Mouse (Mus musculus) lung, embryonic 15.5 days (tissue): ENCODE results near the gene Gpc3. TPM values are rescaled to one million over a fixed set of nuclear protein-coding genes. Genes with fewer than 3 reads are reported as not detected.

Experiments used
- ATAC-seq: fragments of 200-750 bp; cut with Nextera tagmentation; 2 replicates; pipeline ENCODE4 v1.8.0; 2017; ENCODE audit warnings: moderate number of reproducible peaks, borderline replicate concordance; ENCODE audit not compliant: low FRiP score, low TSS enrichment; ENCODE audit errors: extremely low read depth
- H3K27ac ChIP-seq: fragments of 300-500 bp; sonication (generic); 2 replicates; pipeline ENCODE4 v1.5.1; 2015; ENCODE audit warnings: moderate library complexity, mild to moderate bottlenecking, inconsistent platforms
- H3K27me3 ChIP-seq: fragments of 300-500 bp; sonication (generic); 2 replicates; pipeline ENCODE4 v1.6.1; 2015; ENCODE audit warnings: inconsistent platforms
- H3K36me3 ChIP-seq: fragments of 300-500 bp; sonication (generic); 2 replicates; pipeline ENCODE4 v1.6.1; 2015; ENCODE audit warnings: inconsistent platforms
- H3K4me1 ChIP-seq: fragments of 300-500 bp; sonication (generic); 2 replicates; pipeline ENCODE4 v1.6.1; 2015; ENCODE audit warnings: inconsistent platforms
- H3K4me2 ChIP-seq: fragments of 300-500 bp; sonication (generic); 2 replicates; pipeline ENCODE4 v1.6.1; 2015; ENCODE audit warnings: inconsistent platforms, mild to moderate bottlenecking, moderate library complexity
- H3K4me3 ChIP-seq: fragments of 300-500 bp; sonication (generic); 2 replicates; pipeline ENCODE4 v1.5.1; 2015; ENCODE audit warnings: mild to moderate bottlenecking, inconsistent platforms
- H3K9ac ChIP-seq: fragments of 300-500 bp; sonication (generic); 2 replicates; pipeline ENCODE4 v1.6.1; 2015; ENCODE audit warnings: inconsistent platforms
- H3K9me3 ChIP-seq: fragments of 300-500 bp; sonication (generic); 2 replicates; pipeline ENCODE4 v1.6.1; 2016; ENCODE audit warnings: inconsistent platforms
- WGBS: fragments of 180-500 bp; shearing (Covaris S2); methylation state at CpG from one replicate; pipeline ENCODE4 v1.1.7; 2015; 5-methylcytosine and 5-hydroxymethylcytosine counted together
- polyA plus RNA-seq: library from polyadenylated mRNA; unstranded; fragments of >200 nt; fragmentation: Nextera tagmentation; extraction: Ambion mirVana; gene quantifications from 2 replicates; pipeline ENCODE4 v1.2.1, GENCODE M21; 2015

Gene Gpc3
- polyA plus RNA-seq, 1 experiment from 2014 or later: 436 TPM

- peak overlapping the region; percentile 80 for H3K27ac ChIP-seq
- no peak overlapping the region for H3K4me3 ChIP-seq
- ATAC-seq: peak; percentile 70; the same call in 1 of the 2 replicates
- 0 out of 2 replicates have a peak, but pooled peaks cover 20% of the 10 kb centered on the region for H3K4me1 ChIP-seq
- H3K9me3 ChIP-seq: no peaks in the 10 kb centered on the region
- H3K4me2 ChIP-seq: no peak overlapping the region
- H3K27me3 ChIP-seq: no peaks in the 10 kb centered on the region
- 42% methylated on average over 6 of the region's 6 CpGs for WGBS
- H3K36me3 ChIP-seq: no peaks in the 10 kb centered on the region
- no peak overlapping the region for H3K9ac ChIP-seq
These were observed 13.4 kb upstream of the Gpc3 start for GRCm38 (mm10) chrX:52626963-52627716.

- Histone ChIP-seq H3K27me3 (no peaks in the 10 kb centered on the region), H3K9me3 (no peaks in the 10 kb centered on the region), H3K27ac (no peak overlapping the region), H3K36me3 (no peaks in the 10 kb centered on the region), H3K9ac (no peak overlapping the region), H3K4me1 (peaks cover 16% of the 10 kb centered on the region), H3K4me2 (no peak overlapping the region), H3K4me3 (no peak overlapping the region)
- ATAC-seq: no peak
- WGBS: 20% methylated on average over 3 of the region's 3 CpGs
These were observed 4.1 kb upstream of the Gpc3 start for GRCm38 (mm10) chrX:52617813-52618212.

GRCm38 (mm10) chrX:52616152-52616551, 2.4 kb upstream of the Gpc3 start:
- 59% methylated on average over 5 of the region's 5 CpGs for WGBS
- H3K27ac ChIP-seq: no peak overlapping the region

GRCm38 (mm10) chrX:52614031-52614381, 256 bp upstream of the Gpc3 start:
- peak overlapping the region; percentile 67 for H3K4me2 ChIP-seq
- H3K9ac ChIP-seq: peak overlapping the region; percentile 47; the same call in 1 of the 2 replicates
- no peaks in the 10 kb centered on the region for H3K27me3 ChIP-seq
- no peaks in the 10 kb centered on the region for H3K36me3 ChIP-seq
- peaks cover 21% of the 10 kb centered on the region for H3K4me1 ChIP-seq
- 14% methylated on average over 20 of the region's 23 CpGs for WGBS
- H3K27ac ChIP-seq: peak overlapping the region; percentile 85
- H3K4me3 ChIP-seq: peak overlapping the region; percentile 49
- no peaks in the 10 kb centered on the region for H3K9me3 ChIP-seq
- ATAC-seq: peak; percentile 95

More at GRCm38 (mm10) chrX:52616152-52616551, 2.4 kb upstream of the Gpc3 start:
- no peak overlapping the region for H3K4me3 ChIP-seq
- H3K36me3 ChIP-seq: no peaks in the 10 kb centered on the region
- no peak for ATAC-seq
- no peak overlapping the region for H3K4me2 ChIP-seq
- peaks cover 16% of the 10 kb centered on the region for H3K4me1 ChIP-seq
- no peaks in the 10 kb centered on the region for H3K9me3 ChIP-seq
- H3K27me3 ChIP-seq: no peaks in the 10 kb centered on the region
- H3K9ac ChIP-seq: no peak overlapping the region

- Histone ChIP-seq H3K27ac (peak overlapping the region; percentile 85), H3K27me3 (no peaks in the 10 kb centered on the region), H3K4me3 (peak overlapping the region; percentile 49), H3K4me2 (peak overlapping the region; percentile 67), H3K4me1 (peaks cover 19% of the 10 kb centered on the region), H3K9ac (peak overlapping the region; percentile 47), H3K36me3 (no peaks in the 10 kb centered on the region), H3K9me3 (no peaks in the 10 kb centered on the region)
- no peak for ATAC-seq
- whole genome bisulfite sequencing: 14% methylated on average over 12 of the region's 12 CpGs
These were observed 944 bp downstream of the Gpc3 start for GRCm38 (mm10) chrX:52612806-52613205.

- peak overlapping the region; percentile 67 for H3K4me2 ChIP-seq
- no peaks in the 10 kb centered on the region for H3K36me3 ChIP-seq
- 13% methylated on average over 28 of the region's 28 CpGs for WGBS
- H3K27ac ChIP-seq: peak overlapping the region; percentile 85
- H3K4me1 ChIP-seq: peaks cover 15% of the 10 kb centered on the region; the same call in 1 of the 2 replicates
- no peaks in the 10 kb centered on the region for H3K27me3 ChIP-seq
- H3K4me3 ChIP-seq: peak overlapping the region; percentile 49
- peak overlapping the region; percentile 47 for H3K9ac ChIP-seq
- no peak for ATAC-seq
- H3K9me3 ChIP-seq: no peaks in the 10 kb centered on the region
These were observed 1.6 kb downstream of the Gpc3 start for GRCm38 (mm10) chrX:52611987-52612670.

- Histone ChIP-seq H3K4me1 (peaks cover 12% of the 10 kb centered on the region; the same call in 1 of the 2 replicates), H3K27ac (no peak overlapping the region), H3K27me3 (no peaks in the 10 kb centered on the region), H3K4me3 (peak overlapping the region; percentile 49), H3K9me3 (no peaks in the 10 kb centered on the region), H3K4me2 (peak overlapping the region; percentile 67), H3K9ac (no peak overlapping the region), H3K36me3 (no peaks in the 10 kb centered on the region)
- no peak for ATAC-seq
- 17% methylated on average over 6 of the region's 6 CpGs for WGBS
These were observed 2.2 kb downstream of the Gpc3 start for GRCm38 (mm10) chrX:52611541-52611940.

- H3K4me2 ChIP-seq: no peak overlapping the region
- H3K27me3 ChIP-seq: no peaks in the 10 kb centered on the region
- no peak overlapping the region for H3K4me3 ChIP-seq
- H3K36me3 ChIP-seq: no peaks in the 10 kb centered on the region
- H3K9ac ChIP-seq: no peak overlapping the region
- no peak for ATAC-seq
- H3K27ac ChIP-seq: no peak overlapping the region
- no peaks in the 10 kb centered on the region for H3K4me1 ChIP-seq
- WGBS: 74% methylated on average over 4 of the region's 4 CpGs
- H3K9me3 ChIP-seq: no peaks in the 10 kb centered on the region
These were observed 10.6 kb downstream of the Gpc3 start for GRCm38 (mm10) chrX:52603143-52603542.

GRCm38 (mm10) chrX:52599246-52599645, 14.5 kb downstream of the Gpc3 start:
- H3K9me3 ChIP-seq: no peaks in the 10 kb centered on the region
- H3K4me2 ChIP-seq: no peak overlapping the region
- no peak overlapping the region for H3K27ac ChIP-seq
- no peaks in the 10 kb centered on the region for H3K36me3 ChIP-seq
- no peaks in the 10 kb centered on the region for H3K27me3 ChIP-seq
- H3K4me1 ChIP-seq: no peaks in the 10 kb centered on the region
- no peak overlapping the region for H3K4me3 ChIP-seq
- H3K9ac ChIP-seq: no peak overlapping the region
- no peak for ATAC-seq
- 13% methylated on average over 1 of the region's 1 CpGs for WGBS

- Histone ChIP-seq H3K27ac (no peak overlapping the region), H3K9ac (no peak overlapping the region), H3K4me3 (no peak overlapping the region), H3K9me3 (no peaks in the 10 kb centered on the region), H3K4me1 (no peaks in the 10 kb centered on the region), H3K4me2 (no peak overlapping the region), H3K36me3 (no peaks in the 10 kb centered on the region), H3K27me3 (no peaks in the 10 kb centered on the region)
- ATAC-seq: no peak
These were observed 26.1 kb downstream of the Gpc3 start for GRCm38 (mm10) chrX:52587671-52588070.

GRCm38 (mm10) chrX:52559995-52560394, 53.8 kb downstream of the Gpc3 start:
- H3K4me3 ChIP-seq: no peak overlapping the region
- WGBS: 67% methylated on average over 4 of the region's 4 CpGs
- no peak overlapping the region for H3K9ac ChIP-seq
- no peaks in the 10 kb centered on the region for H3K27me3 ChIP-seq
- H3K36me3 ChIP-seq: no peaks in the 10 kb centered on the region
- no peak for ATAC-seq
- no peak overlapping the region for H3K4me2 ChIP-seq
- no peak overlapping the region for H3K27ac ChIP-seq
- H3K9me3 ChIP-seq: no peaks in the 10 kb centered on the region
- H3K4me1 ChIP-seq: no peaks in the 10 kb centered on the region

- Histone ChIP-seq H3K9me3 (no peaks in the 10 kb centered on the region), H3K4me2 (no peak overlapping the region), H3K4me3 (no peak overlapping the region), H3K9ac (no peak overlapping the region), H3K27ac (no peak overlapping the region), H3K36me3 (no peaks in the 10 kb centered on the region), H3K27me3 (no peaks in the 10 kb centered on the region), H3K4me1 (no peaks in the 10 kb centered on the region)
- 87% methylated on average over 5 of the region's 5 CpGs for WGBS
- no peak for ATAC-seq
These were observed 55.2 kb downstream of the Gpc3 start for GRCm38 (mm10) chrX:52558526-52558925.
